Mouse (Mus musculus) midbrain, embryonic 16.5 days (tissue): ENCODE measurements around the gene Uqcc2. TPM values are rescaled to one million over a fixed set of nuclear protein-coding genes. Genes with fewer than 3 reads are reported as not detected.

ENCODE experiments used
- ATAC-seq: fragments of 200-750 bp; cut with Nextera tagmentation; 2 replicates; pipeline ENCODE4 v1.8.0; 2017; ENCODE audit warnings: moderate TSS enrichment
- H3K27ac ChIP-seq: fragments of 300-500 bp; sonication (generic); 2 replicates; pipeline ENCODE4 v1.5.1; 2014; ENCODE audit warnings: mild to moderate bottlenecking, low read length, mixed read lengths
- H3K27me3 ChIP-seq: fragments of 300-500 bp; sonication (generic); 2 replicates; pipeline ENCODE4 v1.6.1; 2014; ENCODE audit warnings: low read depth, low read length, mixed read lengths; ENCODE audit not compliant: control insufficient read depth, insufficient read depth
- H3K36me3 ChIP-seq: fragments of 300-500 bp; sonication (generic); 2 replicates; pipeline ENCODE4 v1.6.1; 2014; ENCODE audit warnings: mild to moderate bottlenecking, low read length, moderate library complexity, mixed read lengths; ENCODE audit not compliant: control insufficient read depth, insufficient read depth
- H3K4me1 ChIP-seq: fragments of 300-500 bp; sonication (generic); 2 replicates; pipeline ENCODE4 v1.6.1; 2014; ENCODE audit warnings: mild to moderate bottlenecking, low read length, mixed read lengths; ENCODE audit not compliant: control insufficient read depth, insufficient read depth
- H3K4me2 ChIP-seq: fragments of 300-500 bp; sonication (generic); 2 replicates; pipeline ENCODE4 v1.6.1; 2014; ENCODE audit warnings: mild to moderate bottlenecking, low read length, mixed read lengths
- H3K4me3 ChIP-seq: fragments of 300-500 bp; sonication (generic); 2 replicates; pipeline ENCODE4 v1.5.1; 2014; ENCODE audit warnings: low read depth, mild to moderate bottlenecking, low read length, moderate library complexity, mixed read lengths
- H3K9ac ChIP-seq: fragments of 300-500 bp; sonication (generic); 2 replicates; pipeline ENCODE4 v1.6.1; 2014; ENCODE audit warnings: low read depth, low read length, mixed read lengths
- H3K9me3 ChIP-seq: fragments of 300-500 bp; sonication (generic); replicated peaks from 2 replicates; pipeline ENCODE4 v1.6.1; 2014; ENCODE audit warnings: mild to moderate bottlenecking, low read length, mixed read lengths; ENCODE audit not compliant: control insufficient read depth, poor library complexity, severe bottlenecking
- WGBS: fragments of 180-500 bp; shearing (Covaris S2); extraction: QIAGEN DNeasy Blood & Tissue Kit; methylation state at CpG from one replicate; pipeline ENCODE4 v1.1.7; 2014; 5-methylcytosine and 5-hydroxymethylcytosine counted together
- microRNA-seq: library from miRNA; unstranded; fragments of <30 nt; microRNA quantifications from one replicate; pipeline ENCODE4, GENCODE M21; 2017
- polyA plus RNA-seq: library from polyadenylated mRNA; unstranded; fragments of >200 nt; fragmentation: Nextera tagmentation; extraction: Ambion mirVana; gene quantifications from 2 replicates; pipeline ENCODE4 v1.2.1, GENCODE M21; 2015

Uqcc2 gene
- polyA plus RNA-seq, 1 experiment from 2014 or later: 384 TPM

DNA sequence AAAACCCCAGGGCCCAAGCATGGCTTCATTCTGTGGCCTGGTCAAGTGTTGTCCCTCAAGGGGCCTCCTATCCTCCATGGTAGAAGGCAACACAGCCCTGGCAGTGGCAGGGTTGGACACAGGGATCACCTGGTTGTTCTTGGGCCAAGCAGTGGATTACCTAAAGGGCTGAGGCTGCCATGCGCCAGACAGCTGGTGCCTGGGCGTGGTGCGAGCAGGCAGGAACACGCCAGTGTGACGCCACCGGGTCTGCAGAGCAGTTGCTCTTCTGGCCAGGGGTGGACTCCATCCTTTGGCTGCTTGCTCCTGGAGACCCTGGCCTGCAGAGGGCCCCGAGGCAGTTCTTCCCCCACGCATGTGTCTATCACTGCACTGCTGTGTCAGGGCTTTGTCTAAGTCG, 59.9 kb downstream of the Uqcc2 start:
- no peak for ATAC-seq
- no peak overlapping the region for H3K27ac ChIP-seq
- H3K9me3 ChIP-seq: no peaks in the 10 kb centered on the region
- H3K4me3 ChIP-seq: no peak overlapping the region
- no peak overlapping the region for H3K4me2 ChIP-seq
- H3K27me3 ChIP-seq: no peaks in the 10 kb centered on the region
- no peak overlapping the region for H3K9ac ChIP-seq
- H3K36me3 ChIP-seq: no peaks in the 10 kb centered on the region
- WGBS: 69% methylated on average over 9 of the region's 9 CpGs
- H3K4me1 ChIP-seq: peaks cover 8% of the 10 kb centered on the region

DNA sequence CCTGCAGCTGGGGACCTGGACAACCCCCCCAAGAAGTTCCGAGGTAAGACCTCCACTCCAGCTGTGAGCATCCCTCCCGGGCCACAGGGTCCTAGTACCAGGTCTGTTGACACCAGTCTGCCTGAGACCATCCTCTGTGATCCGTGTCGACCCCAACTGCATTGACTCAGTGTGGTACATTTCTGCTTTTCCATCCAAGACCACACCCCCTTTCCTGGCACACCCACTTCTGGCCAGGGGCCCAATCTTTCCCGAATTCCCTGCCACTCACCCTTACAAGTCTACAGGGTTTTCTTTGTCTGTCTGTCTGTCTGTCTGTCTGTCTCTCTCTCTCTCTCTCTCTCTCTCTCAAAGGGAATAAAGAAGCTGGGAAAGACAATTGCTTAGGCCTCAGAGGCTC, 60.6 kb downstream of the Uqcc2 start:
- no peak for ATAC-seq
- WGBS: 84% methylated on average over 5 of the region's 5 CpGs

More for the DNA sequence above, 60.6 kb downstream of the Uqcc2 start:
- Histone ChIP-seq H3K9me3 (no peaks in the 10 kb centered on the region), H3K9ac (no peak overlapping the region), H3K27me3 (no peaks in the 10 kb centered on the region), H3K4me2 (no peak overlapping the region), H3K27ac (no peak overlapping the region), H3K4me1 (peaks cover 8% of the 10 kb centered on the region), H3K4me3 (no peak overlapping the region), H3K36me3 (no peaks in the 10 kb centered on the region)

Small RNAs within 50 kb of the gene (microRNA-seq; reads per million reads assigned to microRNA genes)
- not detected for gene Mir7677

Other genes with a start within 250 kb of the Uqcc2 start
- 2.3 and 3.3 TPM in 2 replicates for gene Kifc5b, start 216.8 kb downstream of the Uqcc2 start, polyA plus RNA-seq
- 24.5 and 28.0 TPM in 2 replicates for gene Phf1, start 200.9 kb downstream of the Uqcc2 start, polyA plus RNA-seq
- gene Cuta, start 194.3 kb downstream of the Uqcc2 start, polyA plus RNA-seq: 130 TPM in 2 replicates
- 4.3 and 4.6 TPM in 2 replicates for gene Syngap1, start 192.7 kb downstream of the Uqcc2 start, polyA plus RNA-seq
- 13.8 and 15.9 TPM in 2 replicates for gene Zbtb9, start 160.7 kb downstream of the Uqcc2 start, polyA plus RNA-seq
- 2.9 and 3.7 TPM in 2 replicates for gene Bak1, start 104.9 kb downstream of the Uqcc2 start, polyA plus RNA-seq
- gene Itpr3, start 76.6 kb downstream of the Uqcc2 start, polyA plus RNA-seq: 0.70 and 0.73 TPM in 2 replicates
- gene Ip6k3, start 33.9 kb upstream of the Uqcc2 start, polyA plus RNA-seq: 0.14 and 0.15 TPM in 2 replicates
- 20.8 and 22.8 TPM in 2 replicates for gene Lemd2, start 70.6 kb upstream of the Uqcc2 start, polyA plus RNA-seq